Mouse (Mus musculus): ENCODE measurements around the gene Plcxd1.
"Not testable (repeated sequence)": the region's sequence is repeated elsewhere in the genome, so short reads cannot be mapped to it uniquely, and the experiment has no call there.

Plcxd1 gene

DNA sequence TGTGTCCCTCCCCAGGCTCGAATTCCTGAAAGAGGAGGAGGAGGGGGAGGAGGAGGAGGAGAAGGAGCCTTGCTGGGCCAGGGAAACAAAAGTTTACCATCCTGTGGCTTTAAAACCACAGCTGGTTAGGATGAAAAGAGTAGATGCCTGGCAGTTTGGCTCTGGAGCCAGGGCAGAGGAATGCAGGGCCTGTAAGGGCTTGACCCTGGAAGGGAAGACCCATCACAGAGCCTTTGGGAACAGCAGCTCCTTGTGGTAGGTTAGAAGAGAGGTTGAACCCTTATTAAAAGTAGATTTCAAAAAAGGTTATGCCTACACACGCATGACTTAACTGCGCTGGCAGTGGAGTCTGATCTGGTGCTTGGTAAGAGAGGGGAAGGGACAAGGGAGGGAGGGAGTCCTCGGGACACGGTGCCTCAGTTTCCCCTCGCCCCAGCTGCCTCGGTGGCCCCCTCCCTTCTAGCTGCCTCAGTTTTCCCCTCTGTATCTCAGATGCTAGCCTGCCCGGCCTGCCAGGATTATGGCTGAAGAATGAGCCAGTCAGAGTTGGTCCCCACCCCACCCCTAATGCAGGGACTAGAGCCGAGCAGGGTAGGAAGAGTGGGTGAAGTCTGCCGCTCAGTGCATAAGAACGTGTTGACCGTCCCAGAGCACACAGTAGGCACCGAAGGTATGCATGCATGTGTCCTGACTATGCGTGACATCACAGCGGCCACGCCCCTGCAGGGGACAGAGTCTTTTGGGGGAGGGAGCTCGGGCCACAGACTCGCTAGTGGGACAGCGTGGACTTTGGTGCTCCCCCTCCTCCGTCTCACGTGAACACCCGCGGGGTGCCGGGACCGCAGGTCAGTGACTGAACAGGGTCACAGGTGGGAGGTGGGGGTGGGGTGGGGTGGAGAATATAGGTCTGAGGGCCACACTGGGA is at the start of gene Plcxd1:
Plcxd1 (plus strand) TSS at position 314 of the 925 bp plus-strand sequence.
- in situ Hi-C loops (cut with MboI): loop anchor here (10.0 kb wide), 1 partner anchor 545 kb away; the partner anchor contains the start of gene Crlf2

DNA sequence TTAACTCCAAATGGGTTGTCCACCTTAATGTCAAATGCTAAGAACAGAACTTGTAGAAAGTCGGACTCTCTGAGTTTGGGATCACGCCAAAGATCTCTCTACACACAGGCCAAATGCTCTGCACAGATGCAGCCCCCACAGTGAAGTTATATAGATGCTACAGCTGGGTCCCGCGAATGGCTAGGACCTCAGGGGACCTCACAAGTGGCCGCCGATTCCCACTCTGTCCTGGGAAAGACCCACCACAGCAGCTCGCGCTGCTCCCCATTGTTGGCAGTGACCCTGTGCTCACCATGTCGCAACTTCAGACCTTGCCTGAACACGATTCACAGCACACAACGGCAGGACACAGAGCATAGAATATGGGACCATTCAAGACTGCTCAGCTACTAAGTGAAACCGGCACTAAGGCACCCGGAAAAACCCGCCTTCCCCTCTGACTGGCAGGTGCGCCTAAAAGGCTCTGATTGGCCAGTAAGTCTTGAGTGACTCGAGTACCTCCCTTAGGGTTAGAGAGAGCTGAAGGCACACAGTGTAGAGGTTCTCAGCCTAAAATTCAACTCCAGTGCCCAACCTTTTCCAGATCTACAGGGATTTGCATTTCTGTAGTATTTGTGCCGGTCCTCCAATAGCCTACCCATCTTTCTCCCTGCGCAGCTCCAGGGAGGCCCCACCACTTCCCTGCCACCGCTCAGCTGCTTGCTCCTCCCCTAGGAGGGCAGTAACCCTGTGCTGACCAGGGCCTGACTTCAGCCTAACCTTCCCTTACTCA is 41.9 kb upstream of the Plcxd1 start:
- in situ Hi-C loops (cut with MboI): no loop called here

DNA sequence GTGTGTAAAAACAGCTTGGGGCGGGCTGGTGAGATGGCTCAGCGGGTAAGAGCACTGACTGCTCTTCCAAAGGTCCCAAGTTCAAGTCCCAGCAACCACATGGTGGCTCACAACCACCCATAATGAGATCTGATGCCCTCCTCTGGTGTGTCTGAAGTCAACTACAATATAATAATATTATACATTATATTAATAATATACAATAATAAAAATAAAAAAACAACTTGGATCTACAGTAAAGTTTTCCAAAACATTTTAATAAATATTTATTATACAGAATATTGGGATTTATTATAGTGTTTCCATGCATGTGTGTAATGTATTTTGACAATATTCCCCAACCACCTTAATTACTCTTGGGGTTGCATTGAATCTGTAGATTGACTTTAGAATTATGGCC is 27.4 kb upstream of the Plcxd1 start, which contains the start of gene Gm17655:
Gm17655 (minus strand) TSS at position 101 of the 400 bp plus-strand sequence.
- in situ Hi-C loops (cut with MboI): not testable (repeated sequence)

DNA sequence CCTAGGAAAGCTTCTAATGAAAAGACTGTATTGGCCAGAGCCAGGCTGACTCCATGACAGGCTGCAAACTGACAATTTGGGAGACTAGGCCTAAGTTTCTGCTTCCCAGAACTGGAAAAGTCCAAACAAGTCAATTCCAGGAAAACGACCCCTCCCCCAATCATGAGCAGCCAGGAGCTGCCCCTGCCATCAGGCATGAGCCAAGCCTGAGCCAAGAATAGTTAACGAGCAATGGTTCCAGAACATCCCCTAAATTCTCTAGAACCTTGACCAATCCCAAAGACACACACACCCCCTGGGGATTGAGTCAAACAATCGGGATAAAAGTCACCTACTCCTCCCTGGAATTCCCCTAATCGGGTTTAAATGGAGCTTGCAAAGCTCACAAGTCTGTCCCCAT is 16.8 kb upstream of the Plcxd1 start:
- in situ Hi-C loops (cut with MboI): no loop called here

DNA sequence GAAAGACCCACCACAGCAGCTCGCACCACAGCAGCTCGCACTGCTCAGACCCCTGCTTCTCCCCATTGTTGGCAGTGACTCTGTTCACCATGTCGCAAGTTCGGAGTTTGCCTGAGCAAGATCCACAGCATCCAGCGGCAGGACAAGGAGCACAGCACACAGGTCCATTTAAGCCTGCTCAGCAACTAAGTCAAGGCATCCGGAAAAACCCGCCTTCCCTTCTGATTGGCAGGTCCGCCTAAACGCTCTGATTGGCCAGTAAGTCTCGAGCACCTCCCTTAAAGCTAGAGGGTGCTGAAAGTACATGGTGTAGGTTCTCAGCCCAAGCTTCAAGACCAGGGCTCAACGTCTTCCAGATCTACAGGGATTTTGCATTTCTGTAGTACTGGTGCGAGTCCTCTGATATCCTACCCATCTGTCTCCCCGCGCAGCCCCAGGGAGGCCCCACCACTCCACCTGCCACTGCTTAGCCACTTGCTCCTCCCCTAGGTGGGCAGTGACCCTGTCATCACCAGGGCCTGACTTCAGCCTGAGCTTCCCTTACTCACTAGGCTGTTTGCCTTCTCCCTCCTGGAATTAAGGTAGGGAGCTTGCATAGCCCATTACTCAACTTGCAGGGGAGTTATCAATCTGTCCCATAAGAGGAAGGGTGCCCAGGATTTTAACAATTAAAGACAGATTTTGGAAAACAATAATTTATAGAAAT is 13.5 kb upstream of the Plcxd1 start:
- in situ Hi-C loops (cut with MboI): no loop called here

DNA sequence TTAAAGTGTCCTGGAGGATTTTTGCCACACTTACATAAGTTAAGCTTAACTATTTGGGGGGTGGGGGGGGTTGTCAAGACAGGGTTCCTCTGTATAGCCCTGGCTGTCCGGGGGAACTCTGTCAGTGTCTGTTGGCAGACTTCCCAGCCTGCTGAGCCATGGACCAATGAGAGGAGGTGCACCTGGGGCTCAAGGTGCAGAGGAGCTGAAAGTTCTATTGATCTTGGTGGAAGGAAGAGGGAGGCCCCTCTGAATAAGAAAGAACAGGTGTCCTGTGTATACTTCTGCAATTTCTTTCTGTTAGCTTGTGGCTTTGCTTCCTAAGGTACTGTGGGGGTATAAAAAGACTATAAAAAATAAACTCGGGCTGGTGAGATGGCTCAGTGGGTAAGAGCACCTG is 8.2 kb upstream of the Plcxd1 start:
- in situ Hi-C loops (cut with MboI): no loop called here

DNA sequence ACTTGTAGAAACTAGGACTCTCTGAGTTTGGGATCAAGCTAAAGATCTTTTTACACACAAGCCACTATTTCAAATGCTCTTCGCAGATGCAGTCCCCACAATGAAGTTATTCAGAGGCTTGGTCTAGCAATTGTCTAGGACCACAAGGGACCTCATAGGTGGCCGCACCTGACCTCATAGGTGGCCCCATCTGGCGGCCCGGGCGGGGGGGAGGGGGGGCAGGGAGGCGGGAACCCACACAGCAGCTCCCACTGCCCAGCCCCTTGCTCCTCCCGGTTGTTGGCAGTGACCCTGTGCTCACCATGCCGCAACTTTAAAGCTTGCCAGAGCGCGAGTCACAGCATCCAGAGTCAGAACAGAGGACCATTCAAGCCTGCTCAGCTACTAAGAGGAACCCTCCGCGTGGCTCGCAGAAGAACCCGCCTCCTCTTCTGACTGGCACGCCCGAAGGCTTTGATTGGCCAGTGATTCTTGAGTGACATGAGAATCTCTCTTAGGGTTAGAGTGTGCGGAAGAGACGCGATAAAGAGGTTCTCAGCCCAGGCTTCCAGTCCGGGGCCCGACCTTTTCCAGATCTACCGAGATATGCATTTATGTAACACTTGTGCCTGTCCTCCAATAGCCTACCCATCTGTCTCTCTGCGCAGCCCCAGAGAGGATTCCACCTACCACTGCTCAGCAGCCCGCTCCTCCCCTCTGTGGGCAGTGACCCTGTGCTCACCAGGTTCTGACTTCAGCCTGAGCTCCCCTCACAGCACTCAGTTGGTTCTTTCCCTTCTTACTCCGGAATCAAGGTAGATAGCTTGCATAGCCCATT is 5.5 kb upstream of the Plcxd1 start, which contains the start of gene Gm35315:
Gm35315 (minus strand) TSS at position 391 of the 817 bp plus-strand sequence.
- in situ Hi-C loops (cut with MboI): no loop called here

DNA sequence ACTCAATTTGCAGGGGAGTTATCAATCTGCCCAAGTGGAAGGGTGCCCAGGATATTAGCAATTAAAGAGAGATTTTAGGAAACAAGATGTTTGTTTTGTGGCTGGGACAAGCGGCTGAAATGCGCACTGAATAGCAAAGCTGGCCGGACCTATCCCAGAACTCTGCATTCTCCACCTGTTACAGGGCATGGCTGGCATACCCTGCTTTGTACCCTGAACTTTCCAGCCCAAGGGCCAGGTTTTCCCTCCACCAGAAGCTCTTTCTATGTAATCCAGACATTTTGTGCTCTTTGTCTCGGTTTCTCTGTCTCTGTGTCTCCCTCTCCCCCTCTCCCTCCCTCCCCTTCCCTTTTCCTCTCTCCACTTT is 4.9 kb upstream of the Plcxd1 start:
- in situ Hi-C loops (cut with MboI): no loop called here

DNA sequence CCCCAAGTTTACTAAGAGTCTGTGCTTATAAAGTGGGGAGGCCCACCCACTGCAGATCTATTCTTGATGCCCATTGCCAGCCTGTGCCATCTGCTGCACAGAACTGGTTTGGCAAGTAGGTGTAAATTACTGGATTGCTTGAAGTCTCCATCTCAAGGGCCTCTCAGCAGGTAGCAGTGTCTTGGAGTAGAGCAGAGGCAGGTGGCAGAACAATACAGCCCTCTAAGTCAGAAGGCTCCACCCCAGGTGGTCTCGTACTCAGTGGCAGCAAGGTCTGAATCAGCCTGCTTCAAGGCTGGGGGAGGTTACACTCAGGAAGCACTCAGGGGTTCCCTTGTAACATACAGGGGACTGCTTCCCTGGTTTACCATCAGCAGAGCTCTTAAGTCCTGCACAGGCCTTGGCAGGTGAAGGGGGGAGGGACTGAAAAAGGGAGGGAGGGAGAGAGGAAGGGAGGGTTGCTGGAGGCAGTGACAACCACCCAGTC is 735 bp upstream of the Plcxd1 start:
- in situ Hi-C loops (cut with MboI): no loop called here

DNA sequence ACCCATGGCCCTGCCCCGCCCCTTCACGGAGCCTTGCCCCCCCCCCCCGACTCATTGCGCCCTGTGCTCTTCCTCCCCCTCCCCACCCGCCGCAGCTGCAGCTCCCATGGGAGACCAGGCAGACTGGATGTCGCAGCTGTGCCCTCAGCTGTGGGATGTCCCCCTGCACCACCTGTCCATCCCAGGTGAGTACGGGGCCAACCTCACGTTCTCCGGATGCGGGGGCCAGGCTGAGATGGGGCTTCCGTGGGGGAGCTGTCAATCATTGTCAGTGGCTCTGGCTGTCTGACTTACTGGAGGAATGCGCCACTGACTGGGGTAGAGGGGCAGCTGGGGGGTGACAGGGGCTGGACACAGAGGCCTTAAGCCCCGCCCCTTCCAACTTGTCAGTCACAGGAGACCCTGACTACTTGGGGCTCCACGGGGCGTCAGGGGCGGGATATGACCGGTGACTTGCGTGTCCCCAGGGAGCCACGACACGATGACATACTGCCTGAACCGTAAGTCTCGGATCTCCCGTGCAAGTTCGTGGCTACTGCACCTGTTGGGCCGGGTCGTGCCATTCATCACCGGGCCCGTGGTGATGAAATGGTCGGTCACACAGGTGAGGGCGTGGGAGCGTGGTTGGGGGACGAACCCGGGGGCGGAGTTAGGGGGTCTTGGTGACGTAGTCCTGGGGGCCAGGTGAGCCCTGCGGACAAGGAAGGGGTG is 1.3 kb downstream of the Plcxd1 start:
- in situ Hi-C loops (cut with MboI): loop anchor here (10.0 kb wide), 1 partner anchor 546 kb away; the partner anchor contains the start of gene Crlf2

DNA sequence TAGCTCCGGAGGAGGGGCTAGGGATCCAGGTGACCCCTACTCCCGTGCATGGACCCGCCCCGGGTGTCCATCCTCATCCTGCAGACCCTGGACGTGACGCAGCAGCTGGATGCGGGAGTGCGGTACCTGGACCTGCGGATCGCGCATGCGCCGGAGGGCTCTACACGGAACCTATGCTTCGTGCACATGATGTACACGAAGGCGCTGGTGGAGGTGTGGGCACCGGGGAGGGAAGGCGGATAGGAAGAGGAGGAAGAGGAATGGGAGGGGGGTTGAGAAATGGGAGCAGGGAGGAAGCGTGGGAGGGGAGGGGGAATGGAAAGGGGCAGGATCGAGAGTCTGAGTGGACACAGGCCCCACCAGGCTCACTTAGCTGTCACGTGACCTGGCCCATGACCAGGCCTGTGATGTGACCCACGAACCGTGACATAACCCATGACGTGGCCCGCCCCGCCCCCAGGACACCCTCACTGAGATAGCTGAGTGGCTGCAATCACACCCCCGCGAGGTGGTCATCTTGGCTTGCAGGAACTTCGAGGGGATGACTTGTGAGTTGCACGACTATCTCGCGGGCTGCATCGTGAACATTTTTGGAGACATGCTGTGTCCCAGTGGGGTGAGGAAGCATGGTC is 2.1 kb downstream of the Plcxd1 start:
- in situ Hi-C loops (cut with MboI): loop anchor here (10.0 kb wide), 1 partner anchor 547 kb away; the partner anchor contains the start of gene Crlf2

DNA sequence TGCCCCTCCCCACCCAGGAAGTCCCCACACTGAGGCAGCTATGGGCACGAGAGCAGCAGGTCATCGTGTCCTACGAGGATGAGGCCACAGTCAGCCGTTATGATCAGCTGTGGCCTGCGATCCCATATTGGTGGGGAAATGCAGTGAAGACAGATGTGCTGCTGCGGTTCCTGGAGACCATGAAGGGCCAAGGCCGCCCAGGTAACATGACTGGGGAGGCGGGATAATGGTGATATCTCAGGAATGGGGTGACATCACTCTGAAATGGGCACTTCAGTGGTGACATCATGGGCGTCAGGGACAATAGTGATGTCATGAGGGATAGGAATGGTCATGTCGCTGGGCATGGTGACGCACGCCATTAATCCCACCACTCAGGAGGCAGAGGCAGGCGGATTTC is 2.7 kb downstream of the Plcxd1 start:
- in situ Hi-C loops (cut with MboI): loop anchor here (10.0 kb wide), 1 partner anchor 548 kb away; the partner anchor contains the start of gene Crlf2

DNA sequence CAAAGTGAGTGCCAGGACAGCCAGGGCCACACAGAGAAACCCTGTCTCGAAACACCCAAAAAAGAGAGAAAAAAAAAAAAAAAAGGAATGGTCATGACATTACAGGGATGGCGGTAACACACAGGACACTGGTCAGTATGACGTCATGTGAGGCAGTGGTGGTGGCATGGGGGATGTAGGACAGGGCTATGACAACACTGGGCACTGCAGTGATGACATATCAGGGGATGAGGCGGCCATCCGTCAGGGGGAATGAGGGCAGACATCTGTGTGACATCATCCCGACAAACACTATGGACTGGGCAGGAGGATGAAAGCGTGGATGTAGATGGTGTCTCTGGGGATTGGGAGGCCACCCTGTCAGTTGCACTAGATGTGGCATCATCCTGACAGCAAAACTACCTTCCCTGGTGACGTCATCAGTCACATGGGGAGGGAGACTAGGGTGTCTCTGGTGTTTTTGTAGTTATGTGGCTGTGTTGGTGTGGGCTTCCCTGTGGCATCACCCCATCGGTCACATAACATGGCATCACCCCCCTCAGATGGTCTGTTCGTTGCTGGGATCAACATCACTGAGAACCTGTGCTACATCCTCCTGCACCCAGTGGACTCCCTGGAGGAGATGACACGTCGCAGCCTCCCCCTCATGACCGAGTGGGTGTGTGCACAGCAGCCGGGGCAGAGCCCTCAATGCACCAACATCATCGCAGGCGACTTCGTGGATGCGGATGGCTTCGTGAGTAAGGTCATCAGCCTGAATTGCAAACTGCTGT is 3.3 kb downstream of the Plcxd1 start:
- in situ Hi-C loops (cut with MboI): loop anchor here (10.0 kb wide), 1 partner anchor 548 kb away; the partner anchor contains the start of gene Crlf2

DNA sequence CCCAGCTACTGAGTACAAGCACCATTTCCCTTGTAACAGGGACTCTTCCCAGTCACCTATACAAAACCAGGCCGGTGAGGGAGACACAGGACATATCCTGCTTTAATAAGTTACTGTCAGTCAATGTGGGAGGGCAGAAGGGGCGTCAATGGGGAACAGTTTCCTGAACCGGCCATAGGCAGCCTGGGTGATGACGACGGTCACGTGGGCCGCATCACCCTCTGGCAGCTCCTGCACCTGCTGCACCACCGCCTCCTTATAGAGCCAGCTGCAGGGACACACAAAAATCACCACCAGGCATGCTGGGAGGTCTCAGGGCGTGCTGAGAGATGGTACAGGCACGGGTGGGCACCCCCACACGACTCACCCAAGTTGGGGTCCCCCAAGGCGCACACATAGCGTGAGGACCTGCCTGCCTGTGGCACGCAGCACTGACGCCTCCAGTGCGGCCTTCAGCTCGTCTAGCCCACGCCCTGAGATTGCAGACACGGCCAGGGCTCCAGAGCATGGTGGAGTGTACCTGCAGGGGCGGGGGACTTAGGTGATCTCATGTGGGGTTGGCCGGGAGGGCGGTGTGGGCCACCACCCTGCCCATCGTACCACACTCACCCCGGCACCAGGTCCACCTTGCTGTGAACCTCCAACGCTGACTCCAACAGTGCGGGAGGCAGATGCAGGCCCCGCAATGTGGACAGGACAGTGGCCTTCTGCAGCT is 4.3 kb downstream of the Plcxd1 start:
- in situ Hi-C loops (cut with MboI): loop anchor here (10.0 kb wide), 1 partner anchor 549 kb away; the partner anchor contains the start of gene Crlf2

DNA sequence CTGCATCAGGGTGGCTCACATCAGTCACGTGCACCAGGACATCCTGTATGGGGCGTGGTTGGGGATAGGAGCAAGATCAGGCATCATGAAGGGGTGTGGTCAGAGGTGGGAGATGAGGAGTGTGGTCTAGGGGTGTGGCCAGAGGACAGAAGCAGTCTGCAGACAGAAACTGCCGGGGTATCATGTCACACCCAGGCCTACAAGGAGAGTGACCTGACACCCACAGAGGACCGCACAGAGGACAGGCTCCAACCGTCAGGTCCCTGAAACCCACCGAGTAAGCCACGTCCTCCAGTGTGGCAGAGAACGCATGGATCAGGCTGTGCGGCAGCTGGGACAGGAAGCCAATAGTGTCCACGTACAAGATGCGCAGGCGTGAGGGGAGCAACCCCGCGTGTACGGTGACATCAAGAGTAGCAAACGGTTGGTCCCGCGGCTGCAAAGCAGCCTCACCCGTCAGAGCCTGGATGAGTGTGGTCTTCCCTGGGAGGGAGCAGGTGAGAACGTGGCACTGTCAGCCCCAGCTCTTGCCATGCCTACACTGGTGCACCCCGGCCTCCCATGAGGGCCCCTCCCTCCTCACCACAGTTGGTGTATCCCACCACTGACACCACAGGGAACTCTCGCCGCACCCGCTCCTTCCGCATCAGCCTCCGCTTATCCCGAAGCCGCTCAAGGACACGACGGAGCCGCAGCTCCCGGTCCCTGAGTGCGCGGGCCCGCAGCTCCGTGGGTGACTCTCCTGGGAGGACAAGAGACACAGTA is 5.0 kb downstream of the Plcxd1 start:
- in situ Hi-C loops (cut with MboI): loop anchor here (10.0 kb wide), 1 partner anchor 550 kb away; the partner anchor contains the start of gene Crlf2

DNA sequence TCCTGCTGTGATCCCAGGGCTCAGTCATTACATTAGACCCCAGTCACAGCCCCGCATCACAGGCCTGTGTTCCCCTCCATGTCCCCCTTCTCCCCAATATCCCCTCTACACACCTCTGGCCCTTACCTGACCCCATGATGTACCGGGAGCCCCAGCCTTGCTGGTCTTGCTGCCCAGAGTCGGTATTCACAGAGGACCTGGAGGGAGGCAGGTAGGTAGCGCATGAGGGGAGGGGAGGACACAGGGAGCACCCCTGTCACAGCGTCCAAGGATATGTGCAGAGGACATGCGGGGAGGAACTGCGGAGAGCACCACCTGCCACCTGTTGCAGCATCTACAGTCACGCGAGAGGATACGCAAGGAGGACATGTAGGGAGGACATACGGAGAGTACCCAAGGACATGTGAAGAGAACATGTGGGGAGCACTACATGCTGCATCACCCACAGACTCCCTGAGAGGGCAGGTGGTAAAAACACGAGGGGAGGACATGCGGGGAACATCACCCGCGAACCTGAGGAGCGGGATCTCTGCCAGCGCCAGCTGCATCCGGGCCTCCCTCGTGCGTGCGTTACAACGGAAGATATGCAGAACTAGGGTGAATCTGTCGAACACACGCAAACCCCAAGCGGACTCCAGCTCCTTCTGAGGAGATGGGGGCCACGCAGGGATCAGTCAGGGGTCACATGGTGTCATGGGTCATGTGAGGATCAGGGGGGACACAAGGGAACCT is 6.5 kb downstream of the Plcxd1 start:
- in situ Hi-C loops (cut with MboI): loop anchor here (10.0 kb wide), 1 partner anchor 552 kb away; the partner anchor contains the start of gene Crlf2

Data from mature B cell (primary cell).